Mouse (Mus musculus) heart, postnatal 0 days (tissue): ENCODE measurements around the gene Gm5662. TPM values are rescaled to one million over a fixed set of nuclear protein-coding genes. Genes with fewer than 3 reads are reported as not detected.
"Not testable (repeated sequence)": the region's sequence is repeated elsewhere in the genome, so short reads cannot be mapped to it uniquely, and the experiment has no call there.

Experiments
- ATAC-seq: fragments of 200-750 bp; cut with Nextera tagmentation; 2 replicates; pipeline ENCODE4 v1.8.0; 2017; ENCODE audit warnings: low read depth, moderate number of reproducible peaks, moderate library complexity; ENCODE audit not compliant: insufficient read depth
- DNase-seq: peaks from one replicate; pipeline ENCODE4 v3.0.0-alpha.2; 2016; ENCODE audit warnings: low spot score
- H3K27ac ChIP-seq: fragments of 300-500 bp; sonication (generic); 2 replicates; pipeline ENCODE4 v1.5.1; 2014; ENCODE audit warnings: low read depth, mild to moderate bottlenecking
- H3K27me3 ChIP-seq: fragments of 300-500 bp; sonication (generic); 2 replicates; pipeline ENCODE4 v1.6.1; 2014; ENCODE audit warnings: low read length, mixed read lengths; ENCODE audit not compliant: control insufficient read depth, insufficient read depth
- H3K36me3 ChIP-seq: fragments of 300-500 bp; sonication (generic); replicated peaks from 2 replicates; pipeline ENCODE4 v1.6.1; 2014; ENCODE audit warnings: low read length, mixed read lengths; ENCODE audit not compliant: control insufficient read depth, insufficient read depth
- H3K4me1 ChIP-seq: fragments of 300-500 bp; sonication (generic); 2 replicates; pipeline ENCODE4 v1.6.1; 2014; ENCODE audit warnings: antibody characterized with exemption; ENCODE audit not compliant: control insufficient read depth, insufficient read depth
- H3K4me2 ChIP-seq: fragments of 300-500 bp; sonication (generic); 2 replicates; pipeline ENCODE4 v1.6.1; 2014; ENCODE audit warnings: low read depth, mild to moderate bottlenecking, low read length, moderate library complexity
- H3K4me3 ChIP-seq: fragments of 300-500 bp; sonication (generic); 2 replicates; pipeline ENCODE4 v1.5.1; 2014; ENCODE audit warnings: low read depth, low read length
- H3K9ac ChIP-seq: fragments of 300-500 bp; sonication (generic); replicated peaks from 2 replicates; pipeline ENCODE4 v1.6.1; 2014; ENCODE audit warnings: low read depth, low read length, mixed read lengths
- H3K9me3 ChIP-seq: fragments of 300-500 bp; sonication (generic); replicated peaks from 2 replicates; pipeline ENCODE4 v1.6.1; 2016; ENCODE audit warnings: low read length; ENCODE audit not compliant: control insufficient read depth
- CTCF ChIP-seq: IDR thresholded peaks from 2 replicates; pipeline ENCODE4 v1.5.1; 2016; ENCODE audit warnings: antibody characterized with exemption, control low read depth, low read depth
- EP300 ChIP-seq: IDR thresholded peaks from 2 replicates; pipeline ENCODE4 v1.6.1; 2016; ENCODE audit warnings: antibody characterized with exemption, low read depth
- WGBS: fragments of 180-500 bp; shearing (Covaris S2); extraction: QIAGEN DNeasy Blood & Tissue Kit; methylation state at CpG from one replicate; pipeline ENCODE4 v1.1.7; 2014; 5-methylcytosine and 5-hydroxymethylcytosine counted together
- polyA plus RNA-seq: library from polyadenylated mRNA; unstranded; fragments of >200 nt; fragmentation: Nextera tagmentation; extraction: Ambion mirVana; gene quantifications from 2 replicates; pipeline ENCODE4 v1.2.1, GENCODE M21; 2015
- total RNA-seq: library from RNA; depleted of rRNA; stranded (reverse); fragments of >200 nt; gene quantifications from 2 replicates; pipeline ENCODE4 v1.2.3, GENCODE M21; 2014; ENCODE audit warnings: low replicate concordance; rRNA removed

The Gm5662 gene
- total RNA-seq = not detected in 2 replicates
- not detected in 2 replicates for polyA plus RNA-seq

DNA sequence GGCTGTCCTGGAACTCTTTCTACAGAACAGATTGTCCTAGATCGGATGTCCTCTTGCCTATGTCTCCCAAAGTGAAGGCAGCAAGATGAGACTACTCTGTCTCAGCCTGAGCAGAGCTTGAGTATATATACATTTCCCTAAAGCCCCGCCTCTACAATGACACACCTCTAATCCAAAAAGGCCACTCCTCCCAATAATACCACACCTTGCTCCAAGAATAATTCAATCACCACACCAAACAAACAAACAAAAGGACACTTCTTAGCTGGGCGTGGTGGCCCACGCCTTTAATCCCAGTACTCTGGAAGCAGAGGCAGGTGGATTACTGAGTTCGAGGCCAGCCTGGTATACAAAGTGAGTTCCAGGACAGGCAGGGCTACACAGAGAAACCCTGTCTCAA is at the start of gene Gm5662:
Gm5662 (minus strand) TSS at position 101 of the 400 bp plus-strand sequence.
- WGBS = 66% methylated on average over 5 of the region's 5 CpGs
- H3K27ac ChIP-seq, ATAC-seq, H3K4me1 ChIP-seq, H3K27me3 ChIP-seq, DNase-seq, H3K4me2 ChIP-seq, H3K9me3 ChIP-seq, H3K4me3 ChIP-seq, H3K36me3 ChIP-seq, H3K9ac ChIP-seq: not testable (repeated sequence)

DNA sequence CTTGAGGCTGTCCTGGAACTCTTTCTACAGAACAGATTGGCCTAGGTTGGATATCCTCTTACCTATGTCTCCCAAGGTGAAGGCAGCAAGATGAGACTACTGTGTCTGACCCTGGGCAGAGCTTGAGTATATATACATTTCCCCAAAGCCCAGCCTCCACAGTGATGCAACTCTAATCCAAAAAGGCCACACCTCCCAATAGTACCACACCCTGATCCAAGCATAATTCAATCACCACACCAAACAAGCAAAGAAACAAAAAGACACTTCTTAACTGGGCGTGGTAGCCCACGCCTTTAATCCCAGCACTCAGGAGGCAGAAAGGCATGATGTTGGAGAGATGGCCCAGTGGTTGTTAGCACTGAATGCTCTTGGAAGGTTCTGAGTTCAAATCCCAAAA is 49.6 kb upstream of the Gm5662 start, which contains the start of gene Gm5039:
Gm5039 (minus strand) TSS at position 101 of the 400 bp plus-strand sequence.
- H3K9me3 ChIP-seq, H3K4me2 ChIP-seq, H3K27ac ChIP-seq, H3K4me3 ChIP-seq, H3K27me3 ChIP-seq, H3K9ac ChIP-seq, ATAC-seq, H3K4me1 ChIP-seq, H3K36me3 ChIP-seq, DNase-seq: not testable (repeated sequence)
- 85% methylated on average over 2 of the region's 2 CpGs for WGBS

DNA sequence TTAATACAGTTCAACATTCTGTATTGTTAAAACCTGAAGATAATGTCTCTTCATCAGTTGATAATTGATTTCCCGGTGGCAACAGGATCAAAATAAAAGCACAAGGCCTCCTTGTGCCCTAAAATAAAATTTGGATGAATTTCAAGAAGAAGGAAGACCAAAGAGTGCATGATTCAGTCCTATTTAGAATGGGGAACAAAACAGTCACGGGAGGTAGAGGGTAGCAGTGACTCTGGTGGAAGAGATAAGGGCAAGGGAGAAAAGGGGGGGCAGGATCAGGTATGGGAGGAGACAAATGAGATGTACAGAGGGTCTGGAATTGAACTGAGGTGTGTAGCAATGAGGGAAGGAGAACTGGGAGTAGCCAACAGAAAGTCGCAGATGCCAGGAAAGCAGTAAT is 40.3 kb upstream of the Gm5662 start:
- H3K9me3 ChIP-seq = no peaks in the 10 kb centered on the region
- no peak for DNase-seq
- TF ChIP-seq EP300 (no peak), CTCF (no peak)
- no peaks in the 10 kb centered on the region for H3K4me1 ChIP-seq
- ATAC-seq = no peak
- no peak overlapping the region for H3K27ac ChIP-seq
- H3K27me3 ChIP-seq = no peaks in the 10 kb centered on the region
- 55% methylated on average over 3 of the region's 3 CpGs for WGBS
- H3K4me2 ChIP-seq = no peak overlapping the region
- H3K9ac ChIP-seq = no peak overlapping the region
- no peaks in the 10 kb centered on the region for H3K36me3 ChIP-seq
- no peak overlapping the region for H3K4me3 ChIP-seq

DNA sequence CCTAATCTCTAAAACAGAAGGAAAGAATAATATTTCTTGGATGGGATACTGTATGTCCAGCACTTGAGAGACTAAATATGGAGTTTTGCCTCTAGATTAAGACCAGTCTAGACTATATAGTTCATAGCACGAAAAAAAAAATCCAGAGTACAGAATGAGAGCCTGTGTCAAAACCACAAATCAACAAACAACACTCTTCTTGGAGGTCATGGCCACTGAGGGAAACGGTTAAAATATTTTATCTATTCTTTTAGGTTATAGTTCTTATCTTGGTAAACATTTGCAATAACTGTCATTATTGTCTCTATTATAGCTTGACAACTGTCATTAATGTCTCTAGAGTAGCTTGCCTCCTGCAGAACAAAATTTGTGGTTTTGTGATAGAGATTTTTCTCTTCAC is 22.9 kb upstream of the Gm5662 start:
- ATAC-seq, H3K36me3 ChIP-seq: not testable (repeated sequence)
- 29% methylated on average over 1 of the region's 2 CpGs for WGBS

DNA sequence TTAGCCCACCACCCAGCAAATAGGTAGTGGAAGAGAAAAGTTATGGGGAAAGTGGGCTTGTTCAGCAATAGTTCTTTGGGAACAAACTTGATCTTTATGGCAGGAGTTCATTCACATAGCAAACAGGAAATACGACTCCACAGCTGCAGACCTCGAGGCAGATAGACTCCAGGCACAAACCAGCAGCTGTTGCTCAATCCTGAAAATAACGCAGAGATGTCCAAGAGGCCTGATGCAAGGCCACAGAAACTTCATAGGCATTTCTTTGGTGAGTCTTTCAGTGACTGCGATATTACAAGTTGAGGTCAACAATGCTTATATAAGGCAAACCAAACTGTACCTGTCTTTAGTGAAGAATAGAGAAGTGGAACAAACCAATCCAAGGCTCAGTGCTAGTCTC is 18.8 kb upstream of the Gm5662 start:
- H3K9ac ChIP-seq, H3K4me1 ChIP-seq, H3K4me2 ChIP-seq, H3K4me3 ChIP-seq, DNase-seq, H3K27me3 ChIP-seq, H3K36me3 ChIP-seq, ATAC-seq, H3K9me3 ChIP-seq, H3K27ac ChIP-seq: not testable (repeated sequence)
- WGBS = 53% methylated on average over 4 of the region's 4 CpGs

More for the DNA sequence above, 22.9 kb upstream of the Gm5662 start:
- H3K27ac ChIP-seq, H3K4me1 ChIP-seq, DNase-seq, H3K27me3 ChIP-seq, H3K9ac ChIP-seq, H3K4me3 ChIP-seq, H3K4me2 ChIP-seq, H3K9me3 ChIP-seq: not testable (repeated sequence)

DNA sequence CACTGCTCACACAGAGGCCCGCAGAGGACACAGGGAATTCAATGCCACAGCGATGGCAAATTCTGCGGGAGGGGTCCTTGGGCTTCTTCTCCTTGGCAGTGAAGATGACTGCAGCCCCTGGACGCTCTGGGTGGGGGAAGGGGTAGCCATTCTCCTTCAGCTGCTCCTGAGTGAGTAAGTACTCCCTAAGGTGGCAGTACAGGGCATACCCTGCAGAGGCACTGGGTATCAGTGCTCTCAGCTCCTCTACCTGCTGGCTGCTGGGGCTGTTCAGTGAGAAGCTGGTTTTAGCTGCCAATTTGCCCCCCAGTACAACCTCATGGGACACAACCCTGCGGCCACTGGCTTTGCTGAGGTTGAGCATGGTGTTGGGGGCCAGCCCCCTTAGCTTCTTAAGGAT is 10.9 kb upstream of the Gm5662 start:
- H3K4me3 ChIP-seq, DNase-seq, H3K4me2 ChIP-seq, H3K9ac ChIP-seq, H3K27me3 ChIP-seq, H3K9me3 ChIP-seq, H3K27ac ChIP-seq, H3K4me1 ChIP-seq, H3K36me3 ChIP-seq, ATAC-seq: not testable (repeated sequence)
- 78% methylated on average over 4 of the region's 5 CpGs for WGBS
